Mouse (Mus musculus) embryonic facial prominence, embryonic 10.5 days (tissue): ENCODE measurements around the gene Gas2. TPM values are rescaled to one million over a fixed set of nuclear protein-coding genes. Genes with fewer than 3 reads are reported as not detected.

ENCODE experiments used
- polyA plus RNA-seq: library from polyadenylated mRNA; unstranded; fragments of >200 nt; fragmentation: Nextera tagmentation; extraction: Ambion mirVana; gene quantifications from 2 replicates; pipeline ENCODE4 v1.2.1, GENCODE M21; 2016

Gene Gas2
- polyA plus RNA-seq, 1 experiment from 2014 or later: 30.1 TPM

Other genes with a start within 250 kb of the Gas2 start
- gene Slc17a6, start 240.0 kb upstream of the Gas2 start, polyA plus RNA-seq: 2.9 and 5.4 TPM in 2 replicates
- gene Fancf, start 252 bp downstream of the Gas2 start, polyA plus RNA-seq: 10.0 and 10.1 TPM in 2 replicates
- gene Svip, start 144.0 kb downstream of the Gas2 start, polyA plus RNA-seq: 6.4 and 8.6 TPM in 2 replicates
- gene 1700015G11Rik, start 153.7 kb downstream of the Gas2 start, polyA plus RNA-seq: not detected in 2 replicates